Mouse (Mus musculus) ES-Bruce4 (cell line): ENCODE measurements around the gene Dbnl.

Experiments
- CTCF ChIP-seq: IDR thresholded peaks from one replicate; pipeline ENCODE4 v1.8.1; 2011; ENCODE audit warnings: low read depth, low read length
- POLR2A ChIP-seq: IDR thresholded peaks from one replicate; pipeline ENCODE4 v1.8.1; 2011; ENCODE audit warnings: low read length; ENCODE audit not compliant: insufficient read depth

DNA sequence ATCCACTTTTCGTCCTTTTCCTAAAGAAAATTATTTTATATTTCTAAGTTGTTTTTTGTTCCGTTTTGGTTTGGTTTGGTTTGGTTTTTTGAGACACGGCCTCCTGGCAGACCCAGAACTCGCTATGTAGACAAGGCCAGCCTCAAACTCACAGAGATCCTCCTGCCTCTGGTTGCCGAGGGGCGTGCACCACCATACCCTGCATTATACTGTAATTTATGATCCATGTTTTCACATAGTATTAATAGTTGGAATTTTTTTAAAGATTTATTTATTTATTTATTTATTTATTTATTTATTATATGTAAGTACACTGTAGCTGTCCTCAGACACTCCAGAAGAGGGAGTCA lies 25.7 kb upstream of the Dbnl start:
- TF ChIP-seq CTCF (no peak), POLR2A (no peak)
